Mouse (Mus musculus) natural killer cell, adult 2 months (primary cell): ENCODE data around the gene Cst6.

ENCODE experiments used
- DNase-seq, 2 experiments: peaks; one replicate each; pipeline ENCODE4 v3.0.0; 2022; ENCODE audit warnings: low spot score in 2 of 2

Cst6 gene

GRCm38 (mm10) chr19:5348526-5349501 lies 560 bp downstream of the Cst6 start:
- peak; percentile 21 to 28 for DNase-seq

GRCm38 (mm10) chr19:5348064-5348463 lies 1.3 kb downstream of the Cst6 start:
- DNase-seq, result no peak

GRCm38 (mm10) chr19:5345297-5346131 lies 3.9 kb downstream of the Cst6 start:
- no peak for DNase-seq

GRCm38 (mm10) chr19:5341360-5341759 lies 8.0 kb downstream of the Cst6 start:
- DNase-seq, result no peak

GRCm38 (mm10) chr19:5337975-5338374 lies 11.4 kb downstream of the Cst6 start:
- DNase-seq, result peak; percentile 60 to 69

GRCm38 (mm10) chr19:5335441-5335840 lies 13.9 kb downstream of the Cst6 start, which contains the start of gene Catsper1:
Catsper1 (plus strand) TSS chr19:5335741.
- DNase-seq, result no peak

GRCm38 (mm10) chr19:5334741-5335140 lies 14.6 kb downstream of the Cst6 start:
- DNase-seq, result no peak

GRCm38 (mm10) chr19:5327970-5328369 lies 21.4 kb downstream of the Cst6 start:
- DNase-seq, result no peak

GRCm38 (mm10) chr19:5323801-5324200 lies 25.6 kb downstream of the Cst6 start:
- DNase-seq, result peak; percentile 20 to 34

- DNase-seq, result no peak
Observed at GRCm38 (mm10) chr19:5313189-5313588, 36.2 kb downstream of the Cst6 start.

GRCm38 (mm10) chr19:5309025-5309424 lies 40.3 kb downstream of the Cst6 start:
- no peak for DNase-seq

GRCm38 (mm10) chr19:5306968-5307734 lies 42.2 kb downstream of the Cst6 start:
- DNase-seq, result no peak

- DNase-seq, result no peak
Observed at GRCm38 (mm10) chr19:5306279-5306678, 43.1 kb downstream of the Cst6 start.

GRCm38 (mm10) chr19:5302455-5302854 lies 46.9 kb downstream of the Cst6 start:
- DNase-seq, result peak; percentile 59 to 76

GRCm38 (mm10) chr19:5300588-5300987 lies 48.8 kb downstream of the Cst6 start:
- DNase-seq, result no peak

GRCm38 (mm10) chr19:5297903-5298800 lies 51.2 kb downstream of the Cst6 start, which contains the start of gene Gal3st3:
Gal3st3 (plus strand) TSS chr19:5298331.
- DNase-seq, result no peak

- no peak for DNase-seq
Observed at GRCm38 (mm10) chr19:5296630-5297029, 52.7 kb downstream of the Cst6 start.

- no peak for DNase-seq
Observed at GRCm38 (mm10) chr19:5295736-5296075, 53.7 kb downstream of the Cst6 start.

- DNase-seq, result peak; percentile 97
Observed at GRCm38 (mm10) chr19:5294972-5295735, 54.2 kb downstream of the Cst6 start, which contains the start of gene Sf3b2. Sf3b2 (minus strand) TSS chr19:5295455.
